Mouse (Mus musculus) ovary, postnatal 10 days (tissue): ENCODE results near the gene Cfap58.
A peak's percentile ranks its signal among the peaks of the same experiment; 100 is the strongest.

Experiments
- DNase-seq: peaks from one replicate; pipeline ENCODE4 v3.0.0; 2022; ENCODE audit warnings: low spot score

Cfap58 gene

GRCm38 (mm10) chr19:47917396-47917795, 20.1 kb upstream of the Cfap58 start:
- no peak for DNase-seq

- no peak for DNase-seq
Observed at GRCm38 (mm10) chr19:47918016-47918415, 19.5 kb upstream of the Cfap58 start.

- DNase-seq: no peak
Observed at GRCm38 (mm10) chr19:47918455-47919101, 18.9 kb upstream of the Cfap58 start.

- peak; percentile 75 for DNase-seq
Observed at GRCm38 (mm10) chr19:47919126-47919965, 18.1 kb upstream of the Cfap58 start, which contains the start of the genes Cfap43 and Itprip. TSS of gene Cfap43 (minus strand) at chr19:47919287. TSS of gene Itprip (minus strand) at chr19:47919299.

- no peak for DNase-seq
Observed at GRCm38 (mm10) chr19:47919966-47920375, 17.5 kb upstream of the Cfap58 start.

- no peak for DNase-seq
Observed at GRCm38 (mm10) chr19:47925819-47926218, 11.7 kb upstream of the Cfap58 start.

GRCm38 (mm10) chr19:47927032-47927431, 10.4 kb upstream of the Cfap58 start:
- no peak for DNase-seq

GRCm38 (mm10) chr19:47929043-47929442, 8.4 kb upstream of the Cfap58 start:
- no peak for DNase-seq

GRCm38 (mm10) chr19:47931982-47932638, 5.4 kb upstream of the Cfap58 start:
- no peak for DNase-seq

- DNase-seq: no peak
Observed at GRCm38 (mm10) chr19:47934146-47934545, 3.3 kb upstream of the Cfap58 start.

GRCm38 (mm10) chr19:47934636-47935238, 2.7 kb upstream of the Cfap58 start:
- no peak for DNase-seq

GRCm38 (mm10) chr19:47935530-47935929, 1.9 kb upstream of the Cfap58 start:
- no peak for DNase-seq

- no peak for DNase-seq
Observed at GRCm38 (mm10) chr19:47936490-47936889, 985 bp upstream of the Cfap58 start.

- DNase-seq: no peak
Observed at GRCm38 (mm10) chr19:47936938-47937337, 537 bp upstream of the Cfap58 start.

GRCm38 (mm10) chr19:47939361-47939760, 1.9 kb downstream of the Cfap58 start:
- DNase-seq: no peak

GRCm38 (mm10) chr19:47946821-47947465, 9.5 kb downstream of the Cfap58 start:
- DNase-seq: no peak

GRCm38 (mm10) chr19:47950946-47951345, 13.5 kb downstream of the Cfap58 start:
- DNase-seq: no peak

- no peak for DNase-seq
Observed at GRCm38 (mm10) chr19:47953169-47953568, 15.7 kb downstream of the Cfap58 start.

- DNase-seq: no peak
Observed at GRCm38 (mm10) chr19:47958181-47958580, 20.7 kb downstream of the Cfap58 start.

GRCm38 (mm10) chr19:47968993-47969659, 31.7 kb downstream of the Cfap58 start:
- DNase-seq: no peak

GRCm38 (mm10) chr19:47971066-47971465, 33.6 kb downstream of the Cfap58 start:
- DNase-seq: no peak
